Mouse (Mus musculus) spleen, postnatal 36 days (tissue): ENCODE measurements around the gene Edn2.

ENCODE experiments used
- DNase-seq, 2 experiments: peaks; one replicate each; pipeline ENCODE4 v3.0.0; 2022; ENCODE audit warnings: low spot score in 2 of 2, mixed read lengths in 1 of 2

The Edn2 gene

DNA sequence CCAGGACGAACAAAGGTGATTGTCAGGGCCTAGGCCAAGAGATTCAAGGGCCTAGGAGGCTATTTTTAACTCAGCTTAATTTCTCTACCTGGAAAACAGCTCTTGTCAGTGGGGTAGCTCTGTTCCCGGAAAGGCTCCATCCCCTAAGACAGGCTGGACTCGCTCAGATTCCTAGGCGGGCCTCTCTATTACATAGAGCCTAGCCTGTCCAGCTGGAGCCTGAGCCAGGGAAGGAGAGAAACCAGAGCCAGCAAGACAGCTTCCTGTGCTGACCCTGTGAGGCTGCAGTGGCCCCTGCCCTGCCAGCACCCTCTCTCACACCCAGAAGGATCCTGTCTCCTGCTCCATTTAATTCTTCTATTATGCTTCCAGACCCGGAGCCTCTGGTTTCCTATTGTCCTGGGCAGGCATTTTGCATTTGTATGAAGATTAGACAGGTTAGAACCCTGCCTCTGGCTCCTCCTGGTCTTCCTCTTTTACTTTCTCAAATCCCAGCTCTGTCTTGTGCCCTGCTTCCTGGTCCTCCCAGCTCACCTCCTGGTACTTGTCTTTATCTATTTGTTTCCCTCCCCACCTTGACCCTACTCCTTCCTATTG lies 2.2 kb upstream of the Edn2 start:
- DNase-seq = no peak

GRCm38 (mm10) chr4:120162586-120162985 lies 1.6 kb downstream of the Edn2 start:
- DNase-seq = no peak

DNA sequence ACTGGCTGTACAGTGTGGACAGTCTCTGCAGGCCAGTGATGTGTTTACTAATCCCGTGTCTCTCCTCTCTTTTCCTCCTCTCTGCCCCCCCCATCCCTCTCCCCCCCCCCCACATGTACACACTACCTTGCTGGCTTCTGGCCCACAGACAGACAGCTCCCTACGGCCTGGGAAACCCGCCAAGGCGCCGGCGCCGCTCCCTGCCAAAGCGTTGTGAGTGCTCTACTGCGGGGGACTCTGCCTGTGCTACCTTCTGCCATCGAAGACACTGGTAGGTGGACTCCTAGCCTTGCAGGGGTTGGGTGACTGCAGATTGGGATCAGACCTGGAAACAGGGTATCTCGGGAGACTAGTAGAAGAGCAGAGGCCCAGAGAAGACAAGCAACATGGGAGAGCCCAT lies 2.2 kb downstream of the Edn2 start:
- DNase-seq = no peak

- DNase-seq = no peak
These were observed 3.3 kb downstream of the Edn2 start for GRCm38 (mm10) chr4:120164316-120164715.

GRCm38 (mm10) chr4:120167778-120168177 lies 6.8 kb downstream of the Edn2 start:
- DNase-seq = no peak

- DNase-seq = no peak
These were observed 7.3 kb downstream of the Edn2 start for GRCm38 (mm10) chr4:120168346-120168745.

- no peak for DNase-seq
These were observed 9.5 kb downstream of the Edn2 start for GRCm38 (mm10) chr4:120170387-120170936.

DNA sequence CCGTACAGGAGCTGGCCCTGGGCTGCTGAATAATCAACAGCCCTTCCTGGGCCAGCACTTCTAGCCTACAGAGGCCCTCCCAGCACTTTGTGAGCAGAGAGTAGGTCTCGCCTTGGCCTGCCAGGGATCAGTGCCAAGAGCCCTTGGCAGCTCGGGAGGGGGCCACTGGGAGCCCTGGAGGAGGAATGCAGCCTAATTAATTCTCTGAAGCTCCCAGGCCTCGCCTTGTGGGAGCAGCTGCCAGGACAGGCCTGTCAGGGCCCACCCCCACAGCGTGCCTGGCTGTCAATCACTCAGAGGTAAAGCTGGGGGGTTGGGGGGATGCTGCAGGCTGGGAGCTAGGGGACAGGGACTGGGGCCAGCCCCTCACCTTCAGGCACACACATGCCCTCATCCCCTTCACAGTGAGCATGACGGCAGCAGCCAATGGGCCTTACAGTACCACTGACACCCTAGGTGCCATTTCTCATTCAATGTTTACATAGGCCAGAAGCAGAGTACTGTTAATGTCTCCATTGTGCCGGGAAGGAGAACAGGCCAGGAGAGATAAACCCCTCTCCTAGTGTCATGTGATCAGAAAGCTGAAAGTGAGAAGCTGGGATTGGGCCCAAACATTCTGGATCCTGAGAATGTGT lies 11.2 kb downstream of the Edn2 start:
- DNase-seq = no peak

- DNase-seq = no peak
These were observed 18.1 kb downstream of the Edn2 start for GRCm38 (mm10) chr4:120179123-120179522.

DNA sequence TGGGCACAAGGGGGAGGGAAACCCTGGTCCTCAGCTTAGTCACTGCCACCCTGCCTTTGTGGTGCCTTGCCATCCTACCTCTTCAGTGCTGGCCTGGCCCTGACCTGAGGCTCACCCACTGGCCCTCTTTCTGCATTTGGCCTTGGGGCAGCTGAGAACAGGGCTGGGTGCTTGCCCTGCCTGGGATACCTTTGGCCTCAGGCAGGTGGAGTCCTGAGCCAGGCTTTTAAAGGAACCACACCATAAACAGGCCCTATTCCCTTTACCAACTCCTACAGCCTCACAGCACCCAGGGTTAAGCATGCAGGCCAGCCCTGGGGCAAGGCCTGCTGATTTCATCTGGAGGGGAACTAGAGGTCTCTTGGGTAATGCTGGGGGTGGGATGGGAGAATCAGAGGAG lies 19.5 kb downstream of the Edn2 start:
- no peak for DNase-seq

GRCm38 (mm10) chr4:120184374-120184991 lies 23.5 kb downstream of the Edn2 start:
- DNase-seq = no peak

DNA sequence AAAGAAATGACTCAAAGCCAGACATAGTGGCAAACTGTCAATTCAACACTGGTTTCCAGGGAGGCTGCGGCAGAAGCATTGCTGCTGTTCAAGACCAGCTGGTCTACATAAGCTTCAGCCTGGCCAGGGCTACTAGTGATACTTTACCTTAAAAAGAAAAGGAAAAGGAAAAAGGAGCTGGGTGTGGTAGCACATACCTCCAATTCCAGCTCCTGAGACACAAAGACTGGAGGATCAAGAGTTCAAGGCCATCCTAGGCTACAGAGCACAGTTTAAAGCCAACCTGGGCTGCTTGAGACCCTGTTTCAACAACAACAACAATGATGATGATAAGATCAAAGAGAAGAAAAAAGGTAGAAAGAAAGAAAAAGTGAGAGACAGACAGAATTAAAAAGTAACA lies 25.4 kb downstream of the Edn2 start:
- DNase-seq = no peak

GRCm38 (mm10) chr4:120186934-120187333 lies 25.9 kb downstream of the Edn2 start:
- DNase-seq = no peak

- DNase-seq = no peak
These were observed 27.2 kb downstream of the Edn2 start for GRCm38 (mm10) chr4:120188204-120188603.

DNA sequence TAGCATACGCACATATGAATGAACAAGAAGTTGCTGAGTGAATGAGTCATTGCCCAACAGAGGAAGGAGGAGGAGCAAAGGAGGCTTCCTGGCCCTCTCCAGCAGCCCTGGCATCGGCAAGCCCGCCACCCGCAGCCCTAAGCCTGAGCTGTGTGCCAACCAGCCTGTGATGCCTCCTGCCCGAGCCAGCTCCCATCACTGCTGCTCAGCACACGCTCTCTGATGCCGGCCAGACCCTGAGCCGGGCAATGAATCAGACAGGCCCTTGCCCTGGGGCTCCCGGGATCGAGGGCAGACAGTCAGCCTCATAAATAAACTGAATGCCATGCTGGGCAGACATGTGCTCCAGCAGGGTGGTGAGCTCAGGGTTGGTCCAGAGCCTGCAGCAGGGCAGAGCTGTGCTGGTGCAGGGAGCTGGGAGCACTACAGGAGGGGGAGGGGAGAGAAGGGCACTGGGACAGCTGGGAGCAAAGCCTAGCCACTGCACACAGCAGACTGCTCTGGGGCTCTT lies 27.7 kb downstream of the Edn2 start:
- DNase-seq = no peak

DNA sequence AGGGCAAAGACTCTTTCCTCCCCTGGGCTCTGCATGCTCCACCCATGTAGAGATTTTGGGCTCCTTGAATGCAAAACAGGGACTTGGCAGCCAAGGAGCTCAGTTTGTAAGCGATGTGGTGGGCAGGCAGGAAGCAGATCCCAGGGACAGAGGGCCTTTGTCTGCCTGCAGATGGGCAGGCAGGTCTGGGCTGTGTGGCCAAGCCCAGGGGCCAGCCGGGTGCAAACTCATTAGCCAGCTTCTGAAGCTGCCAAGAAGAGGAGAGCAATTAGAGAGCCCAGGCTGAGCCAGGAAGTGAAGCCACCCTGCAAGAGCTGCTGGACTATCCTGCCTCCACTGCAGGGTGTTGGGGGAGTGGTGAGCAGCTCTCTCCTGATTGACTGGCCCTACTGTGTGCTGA lies 28.9 kb downstream of the Edn2 start:
- no peak for DNase-seq

DNA sequence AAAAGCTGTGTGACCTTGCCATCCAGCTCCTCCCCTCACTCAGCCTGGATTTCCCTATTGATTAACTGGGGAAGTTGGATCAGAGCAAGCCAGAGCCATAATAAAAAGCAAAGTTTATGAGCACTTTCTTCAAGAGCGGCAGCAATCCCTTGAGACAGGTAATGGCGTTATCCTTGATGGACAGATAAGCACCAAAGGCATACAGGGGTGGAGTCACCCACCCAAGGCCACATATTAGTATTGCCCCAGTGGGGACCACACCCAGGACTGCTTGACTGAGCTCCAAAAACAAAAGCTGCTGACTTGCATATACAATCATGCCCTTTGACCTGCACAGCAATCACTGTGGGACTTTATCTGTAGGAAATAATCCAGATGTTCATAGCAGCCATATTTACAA lies 31.0 kb downstream of the Edn2 start:
- DNase-seq = no peak

GRCm38 (mm10) chr4:120194026-120194425 lies 33.0 kb downstream of the Edn2 start:
- DNase-seq = no peak

GRCm38 (mm10) chr4:120194965-120195364 lies 34.0 kb downstream of the Edn2 start:
- no peak for DNase-seq

DNA sequence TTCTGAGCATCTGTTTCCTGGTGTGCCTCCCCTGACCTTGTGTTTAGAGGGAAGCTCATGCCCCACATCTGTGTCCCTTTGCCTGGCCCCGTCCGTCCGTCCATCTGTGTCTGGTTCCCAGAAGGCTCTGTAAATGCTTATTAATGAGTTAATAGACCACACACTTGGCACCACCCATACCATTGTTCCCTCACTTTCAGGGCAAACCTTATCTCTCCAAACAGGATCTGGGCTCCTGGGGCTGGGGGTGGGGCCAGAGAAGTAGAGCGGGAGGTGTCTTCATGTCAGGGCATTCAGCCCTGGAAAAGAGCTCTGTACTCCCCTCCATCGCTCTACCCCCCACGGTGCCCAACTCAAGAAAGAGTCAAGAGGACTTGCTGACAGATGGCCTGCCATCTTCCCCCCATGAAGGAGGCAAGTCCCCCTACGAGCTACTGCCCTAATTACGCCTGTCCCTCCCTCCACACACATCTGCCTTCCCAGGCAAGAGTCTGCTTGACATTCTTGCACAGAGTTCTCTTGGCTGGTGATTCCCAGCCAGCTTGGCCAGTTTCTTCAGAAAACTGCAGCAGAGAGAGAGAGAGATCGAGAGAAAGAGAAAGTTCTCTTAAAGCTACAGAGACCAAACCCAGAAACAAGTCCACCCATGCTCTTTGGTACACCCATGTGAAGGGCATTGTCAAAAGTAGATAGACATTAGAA lies 38.3 kb downstream of the Edn2 start:
- no peak for DNase-seq

- DNase-seq = no peak
These were observed 39.7 kb downstream of the Edn2 start for GRCm38 (mm10) chr4:120200551-120201266.
